Mouse (Mus musculus): Measurements from ENCODE around the gene Vmn2r83. TPM values are rescaled to one million over a fixed set of nuclear protein-coding genes. Genes with fewer than 3 reads are reported as not detected.

Vmn2r83 gene
- total RNA-seq, 2 experiments from 2014 or later: not detected

DNA sequence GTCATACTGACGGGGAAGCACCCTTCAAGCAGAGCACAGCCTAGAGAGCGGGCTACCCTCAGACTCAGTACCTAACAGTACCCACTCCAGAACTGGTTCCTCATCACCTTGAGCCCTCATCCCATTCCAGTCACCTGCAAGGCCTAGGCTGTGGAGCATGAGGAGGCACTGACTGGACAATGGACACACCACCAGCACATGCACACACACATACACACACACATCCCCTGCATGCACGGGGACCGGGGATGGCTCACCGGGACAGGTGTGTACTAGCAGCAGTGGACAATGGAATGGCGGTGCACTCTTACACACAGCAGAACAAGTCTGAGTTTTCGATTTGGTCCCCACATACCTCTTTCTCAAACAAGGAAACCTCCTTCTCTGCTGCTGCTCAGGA, 68.7 kb downstream of the Vmn2r83 start:
- no peak for ATAC-seq (ENCODE audit: poor library complexity, severe bottlenecking)

GRCm38 (mm10) chr10:79537781-79538180, 69.2 kb downstream of the Vmn2r83 start:
- ATAC-seq (ENCODE audit: poor library complexity, severe bottlenecking): no peak

- ATAC-seq (ENCODE audit: poor library complexity, severe bottlenecking): no peak
Measured at GRCm38 (mm10) chr10:79538323-79538722, 69.8 kb downstream of the Vmn2r83 start.

- peak; percentile 95 for ATAC-seq (ENCODE audit: poor library complexity, severe bottlenecking)
Measured at GRCm38 (mm10) chr10:79538873-79539272, 70.3 kb downstream of the Vmn2r83 start.

DNA sequence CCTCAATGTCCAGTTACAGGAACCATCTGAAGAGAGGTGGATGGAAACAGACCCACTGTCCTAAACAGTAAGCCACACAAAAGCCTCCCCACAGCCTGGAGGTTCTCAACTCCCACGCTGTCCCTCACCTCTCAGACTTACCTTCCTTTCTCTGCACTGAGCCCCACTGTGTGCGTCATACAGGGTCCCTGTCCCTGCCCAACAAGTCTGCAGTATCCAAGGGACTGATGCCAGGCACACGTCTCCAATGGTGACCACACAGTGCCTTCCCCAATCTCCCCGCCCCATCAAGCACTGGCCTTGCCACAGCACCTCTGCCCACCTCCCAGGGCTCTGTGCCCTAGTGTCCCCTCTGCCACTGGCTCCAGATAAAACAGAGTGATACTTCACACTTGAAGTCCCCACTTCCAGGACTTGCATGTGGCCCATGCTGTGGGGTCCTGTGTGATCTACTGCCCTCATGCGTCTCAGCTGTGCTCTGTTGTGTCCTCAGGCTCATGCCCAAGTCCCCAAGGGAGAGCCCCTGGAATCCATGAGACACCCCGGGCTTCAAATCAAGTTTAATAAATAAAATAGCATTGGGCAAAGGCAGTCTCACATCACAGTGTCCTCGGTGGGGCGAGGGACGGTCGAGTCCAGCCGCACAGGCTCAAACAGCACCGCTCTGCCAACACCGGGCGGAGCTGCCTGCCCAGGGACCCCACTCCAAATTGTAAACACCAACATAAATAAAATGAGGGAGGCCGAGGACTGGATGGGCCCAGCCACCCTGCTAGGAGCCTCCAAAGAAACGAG, 71.4 kb downstream of the Vmn2r83 start:
- ATAC-seq (ENCODE audit: poor library complexity, severe bottlenecking): no peak

- ATAC-seq (ENCODE audit: poor library complexity, severe bottlenecking): no peak
Measured at GRCm38 (mm10) chr10:79540746-79541145, 72.2 kb downstream of the Vmn2r83 start.

GRCm38 (mm10) chr10:79541522-79541921, 73.0 kb downstream of the Vmn2r83 start:
- ATAC-seq (ENCODE audit: poor library complexity, severe bottlenecking): no peak

DNA sequence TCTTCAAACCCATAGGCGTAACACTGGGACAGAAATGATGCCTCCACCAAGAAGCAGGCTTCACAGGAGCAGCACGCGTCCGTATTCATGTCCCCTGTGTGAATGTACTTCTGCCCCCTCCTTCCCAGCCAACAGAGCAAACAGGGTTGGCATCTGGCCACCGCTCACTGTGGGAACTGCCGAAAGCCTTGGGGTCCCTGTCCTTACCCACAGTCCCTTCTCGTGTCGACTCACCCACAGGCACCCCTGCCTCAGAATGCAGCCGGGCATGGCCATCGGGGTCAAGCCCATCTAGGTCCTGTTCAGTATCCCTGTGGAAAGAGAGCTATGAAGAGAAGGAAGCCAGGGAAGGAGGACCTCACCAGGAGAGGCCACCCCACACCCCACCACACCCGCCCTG, 73.6 kb downstream of the Vmn2r83 start:
- ATAC-seq (ENCODE audit: poor library complexity, severe bottlenecking): no peak

Other genes starting within 250 kb of the Vmn2r83 start
- gene Vmn2r81, start 221.0 kb upstream of the Vmn2r83 start, total RNA-seq (2015): not detected in 2 replicates
- not detected in 2 replicates for gene Vmn2r81, start 221.0 kb upstream of the Vmn2r83 start, total RNA-seq (2017)
- not detected in 2 replicates for gene Vmn2r82, start 112.2 kb upstream of the Vmn2r83 start, total RNA-seq (2015)
- gene Vmn2r82, start 112.2 kb upstream of the Vmn2r83 start, total RNA-seq (2017): not detected in 2 replicates
- 13.5 and 14.7 TPM in 2 replicates for gene Plpp2, start 65.1 kb downstream of the Vmn2r83 start, total RNA-seq (2015)
- 3.9 and 5.1 TPM in 2 replicates for gene Plpp2, start 65.1 kb downstream of the Vmn2r83 start, total RNA-seq (2017)
- gene Mier2, start 86.5 kb downstream of the Vmn2r83 start, total RNA-seq (2015): 5.8 and 7.3 TPM in 2 replicates
- gene Mier2, start 86.5 kb downstream of the Vmn2r83 start, total RNA-seq (2017): 9.4 and 19.5 TPM in 2 replicates
- not detected in 2 replicates for gene Theg, start 118.6 kb downstream of the Vmn2r83 start, total RNA-seq (2015)
- gene Theg, start 118.6 kb downstream of the Vmn2r83 start, total RNA-seq (2017): not detected in 2 replicates
- gene C2cd4c, start 145.3 kb downstream of the Vmn2r83 start, total RNA-seq (2015): not detected in 2 replicates
- gene C2cd4c, start 145.3 kb downstream of the Vmn2r83 start, total RNA-seq (2017): not detected in 2 replicates
- not detected in 2 replicates for gene Shc2, start 169.2 kb downstream of the Vmn2r83 start, total RNA-seq (2015)
- gene Shc2, start 169.2 kb downstream of the Vmn2r83 start, total RNA-seq (2017): not detected in 2 replicates
- not detected in 2 replicates for gene Odf3l2, start 177.0 kb downstream of the Vmn2r83 start, total RNA-seq (2015)
- gene Odf3l2, start 177.0 kb downstream of the Vmn2r83 start, total RNA-seq (2017): not detected in 2 replicates
- not detected in 2 replicates for gene Madcam1, start 195.8 kb downstream of the Vmn2r83 start, total RNA-seq (2015)
- gene Madcam1, start 195.8 kb downstream of the Vmn2r83 start, total RNA-seq (2017): not detected in 2 replicates
- gene Tpgs1, start 200.6 kb downstream of the Vmn2r83 start, total RNA-seq (2015): 17.5 and 21.0 TPM in 2 replicates
- gene Tpgs1, start 200.6 kb downstream of the Vmn2r83 start, total RNA-seq (2017): 8.8 and 21.1 TPM in 2 replicates
- gene Cdc34, start 213.5 kb downstream of the Vmn2r83 start, total RNA-seq (2015): 52.6 and 53.3 TPM in 2 replicates
- 70.2 and 100 TPM in 2 replicates for gene Cdc34, start 213.5 kb downstream of the Vmn2r83 start, total RNA-seq (2017)
- 2.0 and 2.4 TPM in 2 replicates for gene Gzmm, start 220.3 kb downstream of the Vmn2r83 start, total RNA-seq (2015)
- gene Gzmm, start 220.3 kb downstream of the Vmn2r83 start, total RNA-seq (2017): 0.20 and 0.92 TPM in 2 replicates
- gene Bsg, start 235.8 kb downstream of the Vmn2r83 start, total RNA-seq (2015): 289 and 306 TPM in 2 replicates
- 194 and 196 TPM in 2 replicates for gene Bsg, start 235.8 kb downstream of the Vmn2r83 start, total RNA-seq (2017)
- 0.04 TPM in 1 of 2 replicates, not detected in the other for gene Hcn2, start 247.9 kb downstream of the Vmn2r83 start, total RNA-seq (2015)
- not detected in 2 replicates for gene Hcn2, start 247.9 kb downstream of the Vmn2r83 start, total RNA-seq (2017)

All from megakaryocyte, adult 5-6 weeks (primary cell).